Mouse (Mus musculus): ENCODE data around the gene Ctnnbl1. TPM values are rescaled to one million over a fixed set of nuclear protein-coding genes. Genes with fewer than 3 reads are reported as not detected.
A peak's percentile ranks its signal among the peaks of the same experiment; 100 is the strongest.

Gene Ctnnbl1
- total and polyA plus RNA-seq, 3 experiments: 46.0 to 57.2 (median 48.6) TPM

GRCm38 (mm10) chr2:157818576-157819320, 81.5 kb downstream of the Ctnnbl1 start:
- TF ChIP-seq ETS1 (conservative IDR thresholded peaks at IDR 0.05; ENCODE audit: low read depth, low read length) (peak; percentile 97), ZMIZ1 (IDR thresholded peaks at IDR 0.05; ENCODE audit: low read depth, low read length) (no peak), USF2 (conservative IDR thresholded peaks at IDR 0.05; ENCODE audit: low read depth, low read length) (no peak), KAT2A (IDR thresholded peaks at IDR 0.05; ENCODE audit: insufficient replicate concordance, low read length) (no peak), NELFE (IDR thresholded peaks at IDR 0.05; ENCODE audit: low read depth, low read length) (no peak), USF1 (IDR thresholded peaks at IDR 0.05; ENCODE audit: low read depth, low read length) (no peak), CHD2 (IDR thresholded peaks at IDR 0.05; ENCODE audit: low read length) (no peak), CTCF (conservative IDR thresholded peaks at IDR 0.05 in 1 of 2, IDR thresholded peaks at IDR 0.05 in 1 of 2; ENCODE audit: low read depth in 2 of 2, low read length in 2 of 2) (no peak), UBTF (IDR thresholded peaks at IDR 0.05; ENCODE audit: low read depth, low read length) (0 out of 2 replicates have a peak, but pooled peaks have one; percentile 27), MAX (IDR thresholded peaks at IDR 0.05; ENCODE audit: low read length) (peak; percentile 13; the same call in 1 of the 2 replicates), MAZ (IDR thresholded peaks at IDR 0.05; ENCODE audit: low read depth, low read length) (no peak), E2F4 (IDR thresholded peaks at IDR 0.05; ENCODE audit: insufficient replicate concordance, low read depth, low read length) (no peak), RAD21 (IDR thresholded peaks at IDR 0.05; ENCODE audit: low read depth, low read length) (no peak), SMC3 (IDR thresholded peaks at IDR 0.05; ENCODE audit: low read depth, low read length) (no peak; the same call in 1 of the 2 replicates), POLR2AphosphoS2 (IDR thresholded peaks at IDR 0.05; ENCODE audit: low read depth, low read length) (no peak), RCOR1 (conservative IDR thresholded peaks at IDR 0.05; ENCODE audit: low read depth, low read length) (no peak; the same call in 1 of the 2 replicates), PAX5 (IDR thresholded peaks at IDR 0.05; ENCODE audit: low read length) (no peak), JUND (conservative IDR thresholded peaks at IDR 0.05; ENCODE audit: low read depth, low read length) (no peak), CHD1 (IDR thresholded peaks at IDR 0.05; ENCODE audit: low read depth, low read length) (no peak), IRF4 (IDR thresholded peaks at IDR 0.05; ENCODE audit: low read depth, low read length) (peak; percentile 65), HCFC1 (IDR thresholded peaks at IDR 0.05; ENCODE audit: low read depth, low read length) (no peak), BHLHE40 (IDR thresholded peaks at IDR 0.05; ENCODE audit: low read depth, low read length) (peak; percentile 98), ELF1 (IDR thresholded peaks at IDR 0.05; ENCODE audit: low read depth, low read length) (peak; percentile 4; the same call in 1 of the 2 replicates), JUN (IDR thresholded peaks at IDR 0.05; ENCODE audit: insufficient read depth, low read depth, low read length) (no peak), POLR2A (IDR thresholded peaks at IDR 0.05; ENCODE audit: low read depth, low read length) (no peak), SIN3A (IDR thresholded peaks at IDR 0.05; ENCODE audit: low read length) (0 out of 2 replicates have a peak, but pooled peaks have one; percentile 57), MAFK (IDR thresholded peaks at IDR 0.05; ENCODE audit: insufficient replicate concordance, low read length) (peak; percentile 73), NRF1 (IDR thresholded peaks at IDR 0.05; ENCODE audit: low read depth, low read length) (no peak), MEF2A (IDR thresholded peaks at IDR 0.05; ENCODE audit: borderline replicate concordance, low read depth, low read length) (peak; percentile 99), EP300 (IDR thresholded peaks at IDR 0.05; ENCODE audit: low read length) (peak; percentile 88), ZC3H11A (IDR thresholded peaks at IDR 0.05; ENCODE audit: low read depth, low read length) (no peak), TCF12 (IDR thresholded peaks at IDR 0.05; ENCODE audit: low read depth, low read length) (peak; percentile 97), TBP (conservative IDR thresholded peaks at IDR 0.05; ENCODE audit: low read depth, low read length) (0 out of 2 replicates have a peak, but pooled peaks have one; percentile 13), GABPA (IDR thresholded peaks at IDR 0.05; ENCODE audit: insufficient replicate concordance, low read depth, low read length) (no peak), MYC (IDR thresholded peaks at IDR 0.05; ENCODE audit: low read depth, low read length) (peak; percentile 12; the same call in 1 of the 2 replicates), ZNF384 (IDR thresholded peaks at IDR 0.05; ENCODE audit: low read depth, low read length) (no peak), MXI1 (IDR thresholded peaks at IDR 0.05; ENCODE audit: low read depth, low read length) (no peak), ZKSCAN1 (IDR thresholded peaks at IDR 0.05; ENCODE audit: borderline replicate concordance, low read depth, low read length) (no peak)
- in situ Hi-C loops (cut with MboI; ENCODE audit: low pct_ligation_motif_present, low pct_unique_long_range_greater_than_20kb, low sequenced_read_pairs): no loop called here
- DNase-seq (ENCODE audit: extremely low read depth): peak; percentile 88
- no peaks in the 10 kb centered on the region for H3K27me3 ChIP-seq (replicated peaks)
- H3K4me1 ChIP-seq (ENCODE audit: control insufficient read depth in 1 of 2, insufficient read depth in 2 of 2): peaks cover 14 to 44% of the 10 kb centered on the region in 2 experiments
- H3K4me3 ChIP-seq (replicated peaks in 1 of 3; ENCODE audit: low read depth in 2 of 3, low read length in 2 of 3, poor library complexity in 1 of 3): peak overlapping the region in 1 of 3 experiments; percentile 17
- H3K79me2 ChIP-seq (replicated peaks; ENCODE audit: control insufficient read depth, extremely low read depth, insufficient read depth, poor library complexity, severe bottlenecking): no peaks in the 10 kb centered on the region
- H3K27ac ChIP-seq (ENCODE audit: insufficient read depth, low read depth): peak overlapping the region; percentile 48
- H3K9me3 ChIP-seq (replicated peaks; ENCODE audit: low read length): no peaks in the 10 kb centered on the region
- no peak overlapping the region for H3K9ac ChIP-seq (ENCODE audit: insufficient read depth, low read depth)
- H3K36me3 ChIP-seq (replicated peaks in 1 of 2; ENCODE audit: control insufficient read depth in 1 of 2, insufficient read depth in 1 of 2, low read length in 1 of 2): peaks cover 5 to 62% of the 10 kb centered on the region in 2 experiments
- H3K4me2 ChIP-seq (ENCODE audit: insufficient read depth, low read depth, poor library complexity, severe bottlenecking): peak overlapping the region; percentile 56
- dilution Hi-C loops (cut with MboI; ENCODE audit: extremely low pct_ligation_motif_present, extremely low pct_unique_long_range_greater_than_20kb, low sequenced_read_pairs): no loop called here
